Mouse (Mus musculus): ENCODE measurements around the gene Mrpl20.
A peak's percentile ranks its signal among the peaks of the same experiment; 100 is the strongest.
"Not testable (repeated sequence)": the region's sequence is repeated elsewhere in the genome, so short reads cannot be mapped to it uniquely, and the experiment has no call there.

Mrpl20 gene

GRCm38 (mm10) chr4:155783486-155784080 is 19.1 kb upstream of the Mrpl20 start:
- no peak for DNase-seq (ENCODE audit: low spot score)

DNA sequence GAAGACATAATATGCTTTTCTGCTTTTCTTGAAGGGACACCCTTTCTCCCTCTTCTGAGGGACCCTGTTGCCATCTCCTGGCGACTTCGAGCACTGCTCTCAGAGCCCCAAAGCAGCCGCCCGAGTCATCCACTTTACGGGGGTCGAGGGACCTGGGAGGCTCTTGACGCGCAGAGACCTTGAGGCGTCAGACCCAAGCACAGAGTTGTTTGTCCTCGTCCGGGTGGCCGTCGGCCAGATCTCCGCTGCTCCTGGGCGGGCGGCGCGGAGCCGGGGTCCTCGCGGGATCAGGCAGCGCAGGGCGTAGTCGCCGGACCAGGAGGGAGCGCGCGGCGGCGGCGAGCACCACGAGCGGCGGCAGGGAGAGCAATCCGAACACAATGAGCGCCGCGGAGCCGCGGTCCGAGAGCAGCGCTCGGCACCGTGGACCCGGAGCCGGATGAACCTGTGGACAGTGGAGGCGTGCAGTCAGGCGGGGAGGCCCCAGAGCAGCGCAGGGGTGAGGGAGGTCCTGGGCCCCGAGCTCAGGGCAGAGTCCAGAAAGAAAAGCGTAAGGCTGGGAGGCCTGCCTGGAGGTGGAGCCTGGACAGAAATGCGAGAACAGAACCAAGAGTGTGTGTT is 18.5 kb upstream of the Mrpl20 start:
- DNase-seq (ENCODE audit: low spot score) = peak; percentile 68

GRCm38 (mm10) chr4:155785246-155785645 is 17.4 kb upstream of the Mrpl20 start:
- no peak for DNase-seq (ENCODE audit: low spot score)

GRCm38 (mm10) chr4:155785819-155786218 is 16.9 kb upstream of the Mrpl20 start, which contains the start of gene Tmem88b:
Tmem88b (minus strand) TSS chr4:155785874.
- DNase-seq (ENCODE audit: low spot score) = no peak

GRCm38 (mm10) chr4:155788300-155788699 is 14.4 kb upstream of the Mrpl20 start:
- no peak for DNase-seq (ENCODE audit: low spot score)

- not testable (repeated sequence) for DNase-seq (ENCODE audit: low spot score)
These were observed 13.8 kb upstream of the Mrpl20 start for GRCm38 (mm10) chr4:155788833-155789232.

DNA sequence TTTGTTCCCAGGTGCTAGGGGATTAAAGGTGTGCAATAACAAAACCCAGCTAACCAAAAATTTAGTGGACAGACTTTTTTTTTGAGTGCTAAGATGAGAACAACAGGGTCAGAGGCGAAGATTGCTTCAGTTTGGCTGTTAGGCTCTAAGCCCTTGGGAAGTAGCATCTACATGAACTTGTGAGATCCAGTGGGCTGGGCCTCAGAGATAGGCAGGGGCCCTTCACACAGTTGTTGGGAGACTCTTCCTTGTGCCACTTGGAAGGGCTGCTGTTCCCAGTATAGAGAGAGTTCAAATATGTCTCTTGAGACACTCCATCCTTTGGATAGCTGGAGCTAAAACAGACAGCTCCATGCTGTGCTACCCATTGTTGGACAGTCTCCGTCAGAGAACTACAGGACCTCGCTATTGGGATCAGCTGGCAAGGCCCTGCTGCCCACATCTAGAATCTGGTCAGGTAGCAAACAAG is 12.6 kb upstream of the Mrpl20 start, which contains the start of gene Ankrd65:
Gene Ankrd65 (plus strand): TSS at position 419 of the 469 bp plus-strand sequence.
- no peak for DNase-seq (ENCODE audit: low spot score)

GRCm38 (mm10) chr4:155790650-155791161 is 12.0 kb upstream of the Mrpl20 start:
- no peak for DNase-seq (ENCODE audit: low spot score)

GRCm38 (mm10) chr4:155791240-155791933 is 11.3 kb upstream of the Mrpl20 start:
- DNase-seq (ENCODE audit: low spot score) = peak; percentile 16

GRCm38 (mm10) chr4:155793730-155794129 is 8.9 kb upstream of the Mrpl20 start:
- no peak for DNase-seq (ENCODE audit: low spot score)

GRCm38 (mm10) chr4:155802075-155802474 is 603 bp upstream of the Mrpl20 start:
- no peak for DNase-seq (ENCODE audit: low spot score)

DNA sequence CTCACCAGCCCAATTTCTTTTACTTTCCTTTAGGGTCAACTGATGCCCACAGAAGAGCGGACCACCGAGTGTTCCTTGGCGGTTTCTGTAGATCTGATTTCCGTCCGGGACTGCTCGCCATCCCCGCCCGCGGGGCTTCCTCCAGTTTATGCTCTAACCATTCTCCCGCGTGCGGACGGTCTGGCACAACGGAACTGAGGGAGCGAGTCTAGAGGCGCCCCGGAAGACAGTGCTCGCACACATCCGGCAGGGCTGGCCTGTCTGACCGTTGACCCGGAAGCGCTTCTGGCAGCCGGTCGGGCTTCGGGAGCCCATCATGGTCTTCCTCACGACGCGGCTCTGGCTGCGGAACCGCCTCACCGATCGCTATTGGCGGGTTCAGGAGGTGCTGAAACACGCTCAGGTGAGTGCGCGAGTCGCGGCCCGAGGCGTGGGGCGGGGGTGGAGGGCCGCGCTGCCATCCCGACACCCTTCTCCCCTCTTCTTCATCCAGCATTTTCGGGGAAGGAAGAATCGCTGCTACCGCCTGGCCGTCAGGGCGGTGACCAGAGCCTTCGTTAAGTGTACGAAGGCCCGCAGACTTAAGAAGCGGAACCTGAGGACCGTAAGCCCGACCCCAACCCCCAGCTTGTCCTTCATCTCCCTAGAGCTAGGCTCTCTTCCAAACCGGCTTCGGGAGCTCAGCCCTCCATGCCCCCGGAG is 813 bp downstream of the Mrpl20 start:
- DNase-seq (ENCODE audit: low spot score) = peak; percentile 94

GRCm38 (mm10) chr4:155807841-155808240 is 5.2 kb downstream of the Mrpl20 start:
- no peak for DNase-seq (ENCODE audit: low spot score)

- DNase-seq (ENCODE audit: low spot score) = peak; percentile 96
These were observed 9.4 kb downstream of the Mrpl20 start, which contains the start of gene Ccnl2 for GRCm38 (mm10) chr4:155811929-155812664. Ccnl2 (plus strand) TSS chr4:155812489.

DNA sequence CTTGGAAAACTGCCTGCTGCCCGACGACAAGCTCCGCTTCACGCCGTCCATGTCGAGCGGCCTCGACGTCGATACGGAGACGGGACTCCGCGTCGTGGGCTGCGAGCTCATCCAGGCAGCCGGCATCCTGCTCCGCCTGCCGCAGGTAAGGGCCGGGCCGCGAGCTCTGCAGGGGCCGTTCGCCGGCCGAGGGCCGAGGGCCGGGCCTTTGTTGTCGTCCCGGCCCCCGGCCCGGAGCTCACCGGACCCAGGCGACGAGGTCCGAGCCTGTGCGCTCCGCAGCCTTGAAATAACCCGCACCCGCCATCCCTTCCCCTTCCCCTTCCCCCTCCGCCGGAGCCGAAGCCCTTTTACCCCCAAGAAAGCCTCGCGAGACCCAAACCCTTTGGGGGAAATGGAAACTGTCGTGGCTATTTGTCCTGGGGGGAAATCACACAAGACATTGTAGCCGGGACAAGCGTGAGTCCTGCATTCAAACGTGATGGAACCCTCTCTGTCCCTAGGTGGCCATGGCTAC is 10.0 kb downstream of the Mrpl20 start:
- DNase-seq (ENCODE audit: low spot score) = peak; percentile 56

DNA sequence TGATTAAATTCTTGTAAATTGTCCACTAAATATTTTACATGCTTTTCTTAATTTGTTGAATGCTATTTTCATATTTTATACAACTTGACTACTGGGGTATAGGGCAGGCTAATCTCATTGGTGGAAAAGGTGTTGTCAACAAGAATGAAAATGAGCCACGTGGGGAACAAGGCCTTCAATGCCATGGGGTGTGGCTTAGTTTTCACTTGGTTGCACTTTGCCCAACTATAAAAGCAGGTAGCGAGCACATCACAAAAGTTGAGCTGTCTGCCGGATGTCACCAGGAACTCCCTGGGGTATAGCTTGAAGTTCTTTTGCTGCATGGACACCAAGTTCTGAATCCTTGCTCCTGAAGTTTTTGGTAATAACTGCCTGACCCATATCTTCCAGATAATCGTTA is 14.9 kb downstream of the Mrpl20 start:
- no peak for DNase-seq (ENCODE audit: low spot score)

GRCm38 (mm10) chr4:155821025-155821424 is 18.3 kb downstream of the Mrpl20 start:
- DNase-seq (ENCODE audit: low spot score) = no peak

- no peak for DNase-seq (ENCODE audit: low spot score)
These were observed 20.8 kb downstream of the Mrpl20 start for GRCm38 (mm10) chr4:155823443-155823842.

- DNase-seq (ENCODE audit: low spot score) = no peak
These were observed 27.2 kb downstream of the Mrpl20 start for GRCm38 (mm10) chr4:155829866-155830265.

- DNase-seq (ENCODE audit: low spot score) = no peak
These were observed 27.9 kb downstream of the Mrpl20 start for GRCm38 (mm10) chr4:155830596-155830995.

DNA sequence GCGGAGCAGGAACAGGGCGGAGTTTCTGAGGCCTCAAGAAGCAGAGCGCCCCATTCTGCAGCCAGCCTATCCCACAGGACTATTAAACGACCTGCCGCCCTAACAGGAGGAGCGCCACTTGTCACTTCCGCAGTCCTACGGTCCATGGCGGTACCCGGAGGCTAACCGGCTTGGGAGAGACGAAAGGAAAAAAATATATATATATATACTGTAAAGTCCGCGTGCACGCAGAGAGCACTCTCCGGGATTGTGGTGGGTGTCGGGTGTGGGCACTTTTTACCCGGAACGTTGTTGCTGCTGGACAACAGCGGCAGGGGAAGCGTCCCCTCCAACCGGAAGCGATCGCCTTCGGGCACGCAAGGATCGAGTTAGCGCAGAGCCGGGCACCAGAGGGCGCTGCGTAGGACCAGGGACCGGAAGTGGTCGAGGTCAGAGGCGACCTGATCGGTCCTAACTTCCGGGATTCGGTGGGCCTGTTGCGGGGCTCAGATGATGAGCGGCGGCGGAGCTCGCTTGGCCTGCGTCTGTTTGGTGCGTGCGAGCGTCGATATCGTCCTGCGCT is 28.6 kb downstream of the Mrpl20 start, which contains the start of gene Aurkaip1:
Gene Aurkaip1 (plus strand): TSS at position 68 of the 562 bp plus-strand sequence.
- DNase-seq (ENCODE audit: low spot score) = peak; percentile 96

Data from testis, postnatal 14 days (tissue).